Mouse (Mus musculus) lung, postnatal 4 days (tissue): ENCODE data around the gene Atp6v0d1.
"Not testable (repeated sequence)": the region's sequence is repeated elsewhere in the genome, so short reads cannot be mapped to it uniquely, and the experiment has no call there.

Experiments
- DNase-seq, 2 experiments: peaks; one replicate each; pipeline ENCODE4 v3.0.0; 2021

Gene Atp6v0d1

DNA sequence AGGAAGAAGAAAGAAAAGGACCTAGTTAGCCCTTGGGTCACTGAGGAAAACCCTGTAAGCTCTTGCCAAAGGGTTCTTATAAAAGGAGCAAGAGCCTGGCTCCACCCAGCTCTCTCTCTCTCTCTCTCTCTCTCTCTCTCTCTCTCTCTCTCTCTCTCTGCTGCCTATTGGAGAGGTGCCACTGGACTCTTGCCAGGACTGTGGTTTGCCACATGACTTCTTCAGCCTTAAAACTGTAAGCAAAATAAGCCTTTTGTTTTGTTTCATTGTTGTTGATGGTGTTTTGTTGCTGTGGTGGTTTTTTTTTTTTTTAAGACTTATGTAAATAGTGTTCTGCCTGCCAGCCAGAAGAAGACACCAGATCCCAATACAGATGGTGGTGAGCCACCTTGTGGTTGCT lies 7.6 kb upstream of the Atp6v0d1 start:
- DNase-seq = peak; percentile 61 to 75

DNA sequence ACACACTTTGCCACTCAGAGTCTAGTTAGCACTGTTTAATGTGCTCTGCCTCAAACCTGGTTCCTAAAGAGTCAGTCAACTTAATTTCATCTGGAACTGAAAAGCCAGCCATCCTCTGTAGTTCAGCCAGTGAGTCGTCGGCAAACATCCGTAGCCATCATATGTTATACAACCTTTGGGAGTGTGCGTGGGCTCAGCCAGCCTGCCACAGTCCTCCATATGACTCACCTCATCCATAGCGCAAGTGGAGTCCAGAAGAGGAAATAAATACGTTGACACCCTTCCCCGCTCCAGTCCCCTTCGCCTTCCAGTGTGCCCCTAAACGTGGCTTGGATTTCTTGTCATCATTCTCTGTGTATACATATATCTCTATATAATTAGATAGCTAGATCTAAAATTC lies 6.0 kb upstream of the Atp6v0d1 start:
- DNase-seq = no peak

GRCm38 (mm10) chr8:105566703-105567595 lies 1.1 kb upstream of the Atp6v0d1 start:
- peak in 1 of 2 experiments; percentile 32 for DNase-seq

- no peak for DNase-seq
Observed at GRCm38 (mm10) chr8:105565401-105565881, 406 bp downstream of the Atp6v0d1 start.

GRCm38 (mm10) chr8:105564573-105565229 lies 1.1 kb downstream of the Atp6v0d1 start:
- DNase-seq = not testable (repeated sequence)

GRCm38 (mm10) chr8:105563871-105564270 lies 2.0 kb downstream of the Atp6v0d1 start:
- peak in 1 of 2 experiments; percentile 32 for DNase-seq

DNA sequence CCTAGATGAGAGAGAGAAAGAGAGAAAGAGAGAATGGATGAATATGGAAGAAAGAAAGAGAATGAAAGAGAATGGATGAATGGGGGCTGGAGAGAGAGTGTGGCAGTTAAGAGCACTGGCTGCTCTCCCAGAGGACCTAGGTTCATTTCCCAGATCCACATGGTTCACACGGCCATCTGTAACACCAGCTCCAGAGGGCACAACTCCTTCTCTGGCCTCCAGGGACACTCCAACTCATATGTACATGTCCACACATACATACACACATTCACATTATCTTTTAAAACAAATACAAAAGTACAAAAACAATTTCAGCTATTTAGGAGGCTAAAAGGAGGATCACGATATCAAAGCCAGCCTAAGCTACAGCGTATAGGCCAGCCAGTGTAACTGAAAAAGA lies 3.0 kb downstream of the Atp6v0d1 start:
- DNase-seq = no peak

DNA sequence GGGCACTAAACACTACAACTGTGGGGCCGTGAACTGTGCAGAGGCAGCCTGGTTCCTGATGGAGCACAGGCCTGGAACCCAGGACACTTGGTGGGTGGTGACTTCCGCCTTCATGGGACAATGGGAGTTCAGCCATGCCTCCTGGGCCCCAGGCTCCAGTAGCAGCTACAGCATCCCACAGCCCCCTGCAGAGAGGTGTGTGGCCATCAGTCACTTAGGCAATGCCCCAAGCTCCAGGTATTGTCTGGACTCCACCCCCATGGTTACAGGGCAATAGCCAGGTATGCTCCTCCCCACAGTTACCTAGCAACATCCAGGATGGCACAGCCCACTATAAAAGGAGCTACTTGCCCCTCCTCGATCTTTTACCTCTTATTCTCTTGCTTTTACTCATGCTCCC lies 10.6 kb downstream of the Atp6v0d1 start:
- no peak for DNase-seq

GRCm38 (mm10) chr8:105554087-105554486 lies 11.8 kb downstream of the Atp6v0d1 start:
- peak; percentile 40 to 78 for DNase-seq

GRCm38 (mm10) chr8:105552824-105553223 lies 13.0 kb downstream of the Atp6v0d1 start:
- DNase-seq = no peak

DNA sequence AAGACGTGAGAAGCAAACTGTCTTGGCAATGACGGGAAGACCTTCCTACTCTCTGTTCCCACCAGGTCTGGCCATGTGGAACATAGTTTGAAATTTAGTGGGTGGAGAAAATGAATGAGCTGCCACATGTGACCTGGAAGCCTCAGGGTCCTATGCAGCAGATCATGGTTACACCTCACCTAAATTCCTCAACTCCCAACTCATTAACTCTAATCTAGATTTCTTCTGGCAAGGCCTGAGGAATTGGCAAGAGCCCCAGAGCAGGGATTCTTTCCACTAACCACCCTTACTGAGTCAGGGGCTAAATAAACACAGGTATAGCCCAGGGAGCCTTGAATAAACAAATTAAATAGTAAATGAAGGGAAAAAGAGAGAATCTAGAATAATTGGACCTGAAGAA lies 13.8 kb downstream of the Atp6v0d1 start:
- DNase-seq = no peak

DNA sequence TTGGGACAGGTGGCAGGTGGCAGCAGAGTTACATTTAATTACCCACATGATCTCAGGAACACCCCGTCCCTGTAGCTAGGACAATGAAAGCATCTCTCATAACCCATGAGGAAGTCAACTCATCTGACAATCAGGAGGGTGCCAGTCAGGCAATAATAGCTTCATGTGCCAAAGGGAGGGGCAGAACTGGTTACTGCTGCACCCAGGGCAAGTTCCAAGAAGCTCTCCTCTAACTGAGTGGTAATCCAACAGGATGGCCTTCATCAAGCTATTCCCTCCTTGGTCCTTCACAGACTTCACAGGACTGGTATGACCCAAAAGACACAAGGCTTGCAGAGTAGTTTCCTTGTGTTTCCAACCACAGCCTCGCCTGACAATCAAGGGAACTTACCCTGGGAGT lies 15.8 kb downstream of the Atp6v0d1 start:
- no peak for DNase-seq

- no peak for DNase-seq
Observed at GRCm38 (mm10) chr8:105549506-105549905, 16.3 kb downstream of the Atp6v0d1 start.

- DNase-seq = peak; percentile 52 to 76
Observed at GRCm38 (mm10) chr8:105546384-105547350, 19.2 kb downstream of the Atp6v0d1 start.

DNA sequence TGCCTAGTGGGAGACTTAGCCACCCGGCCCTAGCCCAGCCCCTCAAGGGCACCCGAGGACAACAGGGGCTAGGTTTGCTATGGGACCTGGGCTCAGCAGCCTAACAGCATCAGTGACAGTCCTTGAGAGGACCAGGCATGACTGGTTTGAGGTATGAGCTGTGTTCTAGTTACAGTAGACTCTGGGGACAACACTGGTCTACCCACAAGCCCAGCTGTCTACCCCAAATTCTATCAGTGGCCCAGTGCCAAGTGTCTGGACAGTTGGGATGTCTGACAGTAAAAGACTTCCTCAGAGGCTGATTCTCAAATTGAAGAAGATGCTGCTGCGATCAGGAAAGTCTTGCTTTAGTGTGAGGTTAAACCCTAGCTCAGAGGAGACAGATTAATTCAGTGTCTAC lies 20.6 kb downstream of the Atp6v0d1 start:
- peak in 1 of 2 experiments; percentile 32 for DNase-seq

GRCm38 (mm10) chr8:105544544-105545205 lies 21.2 kb downstream of the Atp6v0d1 start:
- peak in 1 of 2 experiments; percentile 69 for DNase-seq

DNA sequence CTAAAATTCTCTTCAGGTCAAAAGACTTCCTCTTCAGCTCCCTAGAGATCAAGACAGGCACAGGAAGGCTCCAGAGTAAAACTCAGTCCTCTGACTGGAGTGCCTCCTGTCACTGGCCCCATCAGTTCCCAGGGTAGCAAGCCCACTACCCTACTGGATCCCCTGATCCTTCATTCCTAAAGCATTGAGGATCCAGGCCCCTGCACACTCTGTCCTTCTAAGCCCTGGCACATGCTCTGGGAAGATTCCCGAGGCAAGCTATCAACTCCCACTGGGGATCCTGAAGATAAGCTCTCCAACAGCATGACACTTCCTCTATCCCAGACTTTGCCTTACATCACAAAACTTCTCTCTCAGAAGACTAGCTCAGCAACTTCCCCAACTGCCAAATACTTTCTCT lies 22.1 kb downstream of the Atp6v0d1 start:
- DNase-seq = no peak

DNA sequence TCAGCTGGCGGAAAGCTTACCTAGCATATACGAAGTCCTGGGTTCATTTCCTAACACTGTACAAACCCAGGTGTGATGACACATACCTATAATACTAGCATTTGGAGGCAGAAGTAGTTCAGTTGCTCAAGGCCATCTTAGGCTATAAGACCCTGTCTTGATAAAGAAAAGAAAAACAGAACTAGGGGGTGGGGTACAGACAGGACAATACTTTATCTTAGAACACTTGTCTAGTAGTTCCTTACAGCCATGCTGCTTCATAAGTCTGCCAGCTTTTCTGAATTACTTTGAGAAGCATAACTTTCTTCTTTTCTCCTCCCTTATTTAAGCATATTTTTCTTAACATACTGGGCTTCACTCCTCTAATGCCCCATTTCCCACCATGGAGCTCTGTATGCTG lies 23.0 kb downstream of the Atp6v0d1 start:
- no peak for DNase-seq

GRCm38 (mm10) chr8:105542032-105542656 lies 23.7 kb downstream of the Atp6v0d1 start:
- no peak for DNase-seq

DNA sequence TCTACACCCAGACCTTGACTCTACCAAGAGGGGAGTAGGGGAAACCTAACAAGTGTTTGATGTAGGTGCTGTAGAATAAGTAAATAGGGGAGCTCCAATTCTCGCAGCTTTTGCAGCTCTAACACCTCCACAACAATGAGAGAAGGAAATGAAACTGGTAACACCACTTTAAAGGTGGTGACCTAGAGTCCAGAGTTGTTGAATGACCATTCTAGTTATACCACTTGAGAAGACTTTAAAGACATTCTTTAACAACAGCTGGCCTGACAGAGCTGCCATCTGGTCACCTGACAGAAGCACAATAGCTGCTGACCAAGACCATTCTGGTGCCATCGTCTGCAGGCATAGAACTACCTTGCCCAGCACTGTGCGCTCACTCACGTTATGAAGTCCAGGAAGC lies 26.9 kb downstream of the Atp6v0d1 start:
- no peak for DNase-seq

DNA sequence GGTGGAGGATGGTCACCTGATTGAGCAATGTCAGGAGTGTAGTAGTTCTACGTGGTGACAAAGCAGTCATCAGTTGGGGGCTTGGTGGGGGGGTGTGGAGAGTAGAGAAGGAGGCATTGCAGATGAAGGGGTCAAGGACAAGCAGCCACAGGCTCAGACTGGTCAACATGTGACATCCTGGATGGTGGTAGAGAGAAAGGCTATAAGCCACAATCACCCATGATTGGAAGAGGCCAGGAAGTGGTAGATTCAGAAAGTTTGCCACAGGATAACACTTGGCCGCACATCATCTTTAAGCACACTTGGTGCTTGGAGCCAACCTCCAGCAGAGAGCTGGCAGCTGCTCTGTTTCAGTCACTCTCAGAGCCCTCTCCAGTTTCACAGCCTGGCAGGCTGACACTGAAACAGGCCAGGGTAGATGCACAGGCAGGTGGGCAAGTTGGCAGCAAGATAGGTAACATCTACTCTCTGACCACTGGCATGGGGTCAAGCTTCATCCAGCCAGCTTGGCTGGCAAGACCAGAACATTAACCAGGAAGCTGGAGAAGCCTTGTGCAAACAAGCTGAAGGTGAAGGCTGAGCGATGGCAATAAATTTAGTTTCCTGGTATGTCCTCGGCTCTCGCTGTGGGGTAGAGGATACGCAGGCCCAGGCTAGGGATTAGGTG lies 28.7 kb downstream of the Atp6v0d1 start:
- no peak for DNase-seq
